Mouse (Mus musculus): ENCODE results near the gene Celf2. TPM values are rescaled to one million over a fixed set of nuclear protein-coding genes. Genes with fewer than 3 reads are reported as not detected.

Gene Celf2
- polyA plus RNA-seq, 1 experiment from 2014 or later = 97.4 TPM

DNA sequence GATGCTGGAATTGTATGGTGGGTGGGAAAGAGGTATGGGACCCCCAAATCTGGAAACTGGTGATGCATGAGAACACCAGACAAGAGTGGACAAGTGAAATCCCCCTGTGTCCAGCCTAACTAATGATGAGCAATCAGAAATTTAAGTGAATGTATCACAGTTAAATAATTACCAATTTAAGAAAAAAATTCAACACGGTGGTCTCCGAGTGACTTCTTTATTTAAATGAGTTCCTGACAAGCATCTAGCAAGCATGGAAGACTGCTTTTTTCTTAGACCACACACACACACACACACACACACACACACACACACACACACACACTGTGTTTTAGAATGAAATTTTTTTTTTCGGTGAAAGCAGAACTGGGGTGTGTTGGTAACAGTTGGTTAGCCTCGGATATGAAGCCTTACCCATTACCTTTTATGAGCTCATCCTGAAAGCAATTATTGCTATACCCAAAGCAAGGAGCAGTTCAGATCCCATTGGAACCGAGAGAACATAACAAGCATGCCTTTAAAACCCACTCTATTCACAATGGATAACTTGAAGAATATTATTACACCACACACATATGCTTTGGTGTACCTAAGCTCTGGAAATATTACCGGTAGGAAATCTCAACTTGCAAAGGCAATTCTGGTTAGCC lies 627.0 kb downstream of the Celf2 start:
- Histone ChIP-seq H3K27ac (no peak overlapping the region), H3K4me3 (no peak overlapping the region), H3K4me2 (no peak overlapping the region), H3K9ac (no peak overlapping the region), H3K9me3 (no peaks in the 10 kb centered on the region), H3K4me1 (no peaks in the 10 kb centered on the region), H3K36me3 (no peaks in the 10 kb centered on the region), H3K27me3 (no peaks in the 10 kb centered on the region)
- ATAC-seq (ENCODE audit: borderline replicate concordance, extremely low read depth, low FRiP score, low TSS enrichment) = no peak
- 79% methylated on average over 6 of the region's 6 CpGs for WGBS

DNA sequence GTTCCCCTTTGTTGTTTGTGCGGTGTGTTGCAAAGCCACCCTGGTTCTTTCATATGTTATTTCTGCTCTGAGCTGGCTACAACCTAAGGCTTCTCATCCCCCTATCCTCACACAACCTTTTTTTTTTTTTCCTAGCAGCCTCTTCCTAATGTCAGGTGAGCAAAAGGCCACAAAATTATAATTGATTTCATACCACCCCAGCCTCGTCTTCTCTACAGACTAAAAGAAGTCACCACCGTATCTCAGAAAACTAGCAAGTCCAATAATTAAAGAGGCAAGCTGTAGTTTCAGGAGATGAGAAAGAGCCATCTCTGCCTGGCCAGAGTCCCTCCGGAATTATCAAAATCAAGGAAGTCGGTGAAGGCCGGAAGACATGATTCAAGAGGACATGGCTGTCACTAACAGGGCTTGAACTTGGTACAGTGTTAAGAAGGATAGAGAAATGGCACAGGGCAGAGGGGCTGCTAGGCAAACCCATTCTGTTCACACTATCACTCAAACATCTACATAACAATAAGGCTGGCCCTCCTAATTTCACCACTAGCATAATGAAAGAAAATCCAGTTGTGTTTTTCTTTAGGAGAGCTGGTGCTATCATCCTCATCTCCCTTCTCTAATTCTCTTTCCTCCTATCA lies 628.3 kb downstream of the Celf2 start:
- ATAC-seq (ENCODE audit: borderline replicate concordance, extremely low read depth, low FRiP score, low TSS enrichment) = no peak

DNA sequence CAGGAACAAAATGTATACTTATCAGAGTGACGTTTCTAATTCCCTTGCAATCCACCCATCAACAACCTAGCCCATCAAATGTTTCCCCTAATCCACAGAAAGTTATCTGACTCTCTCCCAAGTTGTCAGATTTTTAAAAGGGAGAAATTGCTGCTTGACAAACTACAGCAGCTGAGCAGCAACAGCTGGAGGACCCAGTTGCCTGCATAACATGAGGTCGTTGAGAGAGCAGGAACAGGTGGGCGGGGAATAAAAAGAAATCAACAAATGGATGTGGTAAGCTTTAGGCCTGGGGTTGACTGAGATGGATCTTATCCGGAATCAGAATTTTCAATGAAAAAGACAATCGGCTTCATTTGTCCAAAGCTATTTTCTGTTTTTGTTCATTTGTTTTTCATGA lies 632.3 kb downstream of the Celf2 start:
- Histone ChIP-seq H3K36me3 (no peaks in the 10 kb centered on the region), H3K27ac (no peak overlapping the region), H3K27me3 (peaks cover 4% of the 10 kb centered on the region; the same call in 1 of the 2 replicates), H3K9ac (no peak overlapping the region), H3K4me2 (no peak overlapping the region), H3K9me3 (no peaks in the 10 kb centered on the region), H3K4me1 (peaks cover 12% of the 10 kb centered on the region; the same call in 1 of the 2 replicates), H3K4me3 (no peak overlapping the region)
- 54% methylated on average over 5 of the region's 5 CpGs for WGBS
- no peak for ATAC-seq (ENCODE audit: borderline replicate concordance, extremely low read depth, low FRiP score, low TSS enrichment)

More for the DNA sequence above, 628.3 kb downstream of the Celf2 start:
- no peaks in the 10 kb centered on the region for H3K36me3 ChIP-seq
- WGBS = 87% methylated on average over 6 of the region's 6 CpGs
- no peaks in the 10 kb centered on the region for H3K27me3 ChIP-seq
- no peak overlapping the region for H3K27ac ChIP-seq
- no peak overlapping the region for H3K9ac ChIP-seq
- H3K9me3 ChIP-seq = no peaks in the 10 kb centered on the region
- no peak overlapping the region for H3K4me2 ChIP-seq
- peaks cover 8% of the 10 kb centered on the region; the same call in 1 of the 2 replicates for H3K4me1 ChIP-seq
- no peak overlapping the region for H3K4me3 ChIP-seq

DNA sequence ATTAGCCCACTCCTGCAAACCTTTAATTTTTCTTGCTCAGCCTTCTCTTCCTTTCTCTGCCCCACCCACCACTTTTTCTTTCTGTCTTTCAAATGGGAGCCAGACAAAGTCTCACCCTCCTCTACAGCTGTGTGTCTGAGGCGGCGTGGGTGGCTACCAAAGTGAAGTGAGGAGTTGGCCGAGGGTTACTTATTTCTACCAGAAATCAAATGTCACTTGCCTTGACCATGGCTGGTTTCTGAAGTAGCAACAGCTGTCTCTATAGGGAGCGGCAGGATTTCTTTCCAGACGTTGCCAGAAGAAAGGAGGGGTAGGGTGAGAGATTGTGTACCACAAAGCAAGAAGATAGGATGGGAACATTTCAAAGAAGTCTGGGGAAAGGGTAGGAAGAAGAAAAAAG lies 632.8 kb downstream of the Celf2 start:
- H3K27me3 ChIP-seq = peaks cover 4% of the 10 kb centered on the region; the same call in 1 of the 2 replicates
- ATAC-seq (ENCODE audit: borderline replicate concordance, extremely low read depth, low FRiP score, low TSS enrichment) = no peak
- no peaks in the 10 kb centered on the region for H3K36me3 ChIP-seq
- H3K27ac ChIP-seq = no peak overlapping the region
- H3K9me3 ChIP-seq = no peaks in the 10 kb centered on the region
- H3K4me2 ChIP-seq = no peak overlapping the region
- peaks cover 14% of the 10 kb centered on the region; the same call in 1 of the 2 replicates for H3K4me1 ChIP-seq
- H3K4me3 ChIP-seq = no peak overlapping the region
- no peak overlapping the region for H3K9ac ChIP-seq
- WGBS = 45% methylated on average over 5 of the region's 5 CpGs

DNA sequence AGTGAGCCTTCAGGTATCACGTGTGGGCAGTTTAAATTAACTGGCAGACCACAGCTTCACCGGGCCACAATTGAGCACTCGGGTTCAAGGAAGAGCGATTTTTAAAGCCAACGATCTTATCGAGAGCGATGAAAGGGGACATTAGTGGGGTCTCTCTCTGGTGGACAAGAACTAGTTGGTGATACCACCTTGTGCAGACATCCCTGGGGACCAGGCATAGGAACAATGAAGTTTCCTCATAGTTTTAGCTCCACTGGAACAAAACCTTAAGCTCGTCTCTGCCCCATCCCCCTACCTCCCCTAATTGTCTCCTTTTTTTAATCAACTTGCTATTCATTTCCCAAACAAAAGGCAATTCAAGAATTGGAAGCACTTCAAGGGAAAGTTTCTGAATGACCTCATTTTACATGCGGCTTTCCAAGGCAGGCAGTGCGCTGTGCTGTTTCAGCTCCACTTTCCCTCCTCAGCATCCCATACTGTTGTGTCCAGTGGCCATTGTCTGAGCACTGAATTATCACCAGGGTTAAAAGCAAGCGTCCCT lies 634.2 kb downstream of the Celf2 start:
- Histone ChIP-seq H3K9ac (no peak overlapping the region), H3K36me3 (no peaks in the 10 kb centered on the region), H3K4me1 (peaks cover 20% of the 10 kb centered on the region; the same call in 1 of the 2 replicates), H3K9me3 (no peaks in the 10 kb centered on the region), H3K27ac (no peak overlapping the region), H3K4me2 (no peak overlapping the region), H3K4me3 (no peak overlapping the region), H3K27me3 (peaks cover 4% of the 10 kb centered on the region; the same call in 1 of the 2 replicates)
- 40% methylated on average over 11 of the region's 11 CpGs for WGBS
- no peak for ATAC-seq (ENCODE audit: borderline replicate concordance, extremely low read depth, low FRiP score, low TSS enrichment)

DNA sequence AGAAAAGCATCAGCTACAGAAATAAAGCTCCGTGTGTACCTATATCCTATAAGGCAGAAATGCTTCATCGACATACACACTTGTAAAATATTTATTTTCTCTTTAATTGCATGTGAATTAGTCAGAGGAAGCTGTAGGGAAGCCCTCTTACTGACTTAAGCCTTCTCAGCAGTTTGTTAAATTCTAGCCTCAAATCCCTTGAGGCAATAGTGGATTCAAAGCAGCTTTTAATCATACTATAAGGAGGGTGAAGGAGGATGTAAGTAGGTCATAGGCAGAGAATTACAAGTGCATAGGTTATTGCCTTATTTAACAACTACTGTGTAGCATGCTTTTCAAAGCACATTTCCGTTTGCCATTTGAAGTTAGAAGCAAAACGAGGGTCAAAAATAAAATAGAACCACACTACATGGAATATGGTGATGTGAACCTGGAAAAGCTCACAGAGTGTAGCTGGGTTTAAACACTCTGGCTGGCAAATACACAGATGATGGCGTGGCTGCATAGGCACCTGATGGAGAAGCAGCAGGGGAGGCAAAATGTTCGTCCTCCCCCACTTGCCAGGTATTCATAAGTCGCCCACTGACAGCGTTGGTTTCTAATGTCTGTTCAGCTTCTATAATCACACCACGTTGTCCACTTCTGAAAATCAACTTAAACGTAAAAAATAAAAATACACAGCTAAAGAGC lies 635.0 kb downstream of the Celf2 start:
- Histone ChIP-seq H3K4me2 (no peak overlapping the region), H3K9ac (no peak overlapping the region), H3K4me3 (no peak overlapping the region), H3K27me3 (peaks cover 4% of the 10 kb centered on the region; the same call in 1 of the 2 replicates), H3K4me1 (peaks cover 22% of the 10 kb centered on the region; the same call in 1 of the 2 replicates), H3K9me3 (no peaks in the 10 kb centered on the region), H3K36me3 (no peaks in the 10 kb centered on the region), H3K27ac (no peak overlapping the region)
- no peak for ATAC-seq (ENCODE audit: borderline replicate concordance, extremely low read depth, low FRiP score, low TSS enrichment)
- 66% methylated on average over 10 of the region's 10 CpGs for WGBS

DNA sequence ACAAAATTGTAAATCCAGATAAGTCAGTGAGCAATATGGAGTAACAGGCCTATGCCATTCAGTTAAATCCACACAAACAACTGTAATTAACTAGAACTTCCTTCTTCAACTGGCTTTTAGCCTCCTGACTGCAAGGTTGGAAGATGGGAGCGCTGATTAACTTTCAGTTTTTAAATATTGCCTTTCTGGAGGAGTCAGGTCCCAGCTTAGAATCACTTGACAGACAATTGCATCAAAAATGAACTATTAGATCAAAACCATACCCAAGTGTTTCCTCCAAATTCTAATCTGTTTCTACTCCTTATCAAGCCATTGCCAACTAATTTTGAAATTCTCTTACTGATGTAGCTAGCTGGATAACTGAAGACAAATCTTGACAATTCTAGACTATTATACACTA lies 635.7 kb downstream of the Celf2 start:
- WGBS = 78% methylated on average over 1 of the region's 1 CpGs
- Histone ChIP-seq H3K9me3 (no peaks in the 10 kb centered on the region), H3K27ac (no peak overlapping the region), H3K4me1 (peaks cover 22% of the 10 kb centered on the region; the same call in 1 of the 2 replicates), H3K4me2 (no peak overlapping the region), H3K9ac (no peak overlapping the region), H3K27me3 (peaks cover 4% of the 10 kb centered on the region; the same call in 1 of the 2 replicates), H3K36me3 (no peaks in the 10 kb centered on the region), H3K4me3 (no peak overlapping the region)
- no peak for ATAC-seq (ENCODE audit: borderline replicate concordance, extremely low read depth, low FRiP score, low TSS enrichment)

DNA sequence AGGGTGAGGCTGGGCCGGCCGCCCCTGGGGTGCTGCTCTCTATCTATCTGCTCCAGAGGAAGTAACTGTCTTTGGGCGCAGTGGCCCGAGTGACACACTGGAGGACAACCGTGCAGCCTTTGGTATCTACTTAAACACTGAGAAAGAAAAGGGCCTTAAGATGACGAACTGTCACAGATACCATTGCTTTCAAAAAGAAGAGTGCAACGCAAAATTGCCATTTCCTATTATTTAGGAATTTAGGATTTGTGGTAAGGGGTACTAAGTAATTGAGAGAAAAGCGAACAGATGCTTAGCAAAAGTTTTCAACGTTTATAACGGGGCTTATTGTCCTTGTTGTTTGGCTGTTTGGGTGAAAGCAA lies 636.5 kb downstream of the Celf2 start:
- Histone ChIP-seq H3K9ac (peak overlapping the region; percentile 67), H3K9me3 (no peaks in the 10 kb centered on the region), H3K4me1 (peaks cover 22% of the 10 kb centered on the region; the same call in 1 of the 2 replicates), H3K4me3 (peak overlapping the region; percentile 84), H3K36me3 (no peaks in the 10 kb centered on the region), H3K4me2 (peak overlapping the region; percentile 96), H3K27me3 (peaks cover 4% of the 10 kb centered on the region; the same call in 1 of the 2 replicates), H3K27ac (peak overlapping the region; percentile 41; the same call in 1 of the 2 replicates)
- 16% methylated on average over 10 of the region's 10 CpGs for WGBS
- ATAC-seq (ENCODE audit: borderline replicate concordance, extremely low read depth, low FRiP score, low TSS enrichment) = no peak

DNA sequence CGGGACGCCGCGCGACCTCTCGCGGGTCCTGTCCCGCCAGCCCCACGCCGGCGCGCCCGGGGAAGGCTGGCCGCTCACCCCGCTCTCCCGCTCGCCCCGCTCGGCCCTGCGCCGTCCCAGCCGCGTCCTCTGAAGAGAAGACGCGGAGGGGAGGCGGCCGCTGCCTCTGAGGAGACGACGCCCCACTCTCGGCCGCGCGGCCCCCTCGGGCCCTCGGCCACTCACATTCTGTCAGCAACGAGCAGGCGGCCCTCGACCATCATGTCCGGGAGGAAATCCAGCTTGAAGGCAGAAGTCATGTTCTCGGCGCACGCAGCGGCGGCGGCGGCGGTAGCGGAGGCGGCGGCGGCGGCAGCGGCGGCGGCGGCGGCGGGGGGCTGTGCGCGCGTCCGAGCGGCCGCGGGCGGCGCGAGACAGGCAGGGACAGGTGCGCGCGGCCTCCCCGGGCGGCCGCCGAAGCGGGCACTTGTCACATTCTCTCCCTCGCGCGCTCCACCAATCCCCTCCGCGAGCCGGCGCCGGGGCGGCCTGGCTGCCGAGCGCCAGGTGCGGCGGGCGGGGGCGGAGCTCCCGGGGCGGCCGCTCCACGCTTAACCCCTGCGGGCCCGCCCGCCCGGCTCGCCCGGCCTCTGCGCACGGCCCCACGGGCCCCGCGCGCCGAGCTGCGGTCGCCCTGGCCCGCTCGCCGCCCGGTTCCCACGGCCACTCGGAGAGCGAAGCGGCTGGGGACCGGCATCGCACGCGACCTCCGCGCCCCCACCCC lies 637.1 kb downstream of the Celf2 start:
- H3K27ac ChIP-seq = peak overlapping the region; percentile 89
- H3K9ac ChIP-seq = peak overlapping the region; percentile 67
- peak; percentile 90 for ATAC-seq (ENCODE audit: borderline replicate concordance, extremely low read depth, low FRiP score, low TSS enrichment)
- H3K9me3 ChIP-seq = no peaks in the 10 kb centered on the region
- H3K27me3 ChIP-seq = peaks cover 4% of the 10 kb centered on the region; the same call in 1 of the 2 replicates
- no peaks in the 10 kb centered on the region for H3K36me3 ChIP-seq
- under 1% methylated on average over 86 of the region's 124 CpGs for WGBS
- peaks cover 22% of the 10 kb centered on the region; the same call in 1 of the 2 replicates for H3K4me1 ChIP-seq
- peak overlapping the region; percentile 96 for H3K4me2 ChIP-seq
- peak overlapping the region; percentile 84 for H3K4me3 ChIP-seq

DNA sequence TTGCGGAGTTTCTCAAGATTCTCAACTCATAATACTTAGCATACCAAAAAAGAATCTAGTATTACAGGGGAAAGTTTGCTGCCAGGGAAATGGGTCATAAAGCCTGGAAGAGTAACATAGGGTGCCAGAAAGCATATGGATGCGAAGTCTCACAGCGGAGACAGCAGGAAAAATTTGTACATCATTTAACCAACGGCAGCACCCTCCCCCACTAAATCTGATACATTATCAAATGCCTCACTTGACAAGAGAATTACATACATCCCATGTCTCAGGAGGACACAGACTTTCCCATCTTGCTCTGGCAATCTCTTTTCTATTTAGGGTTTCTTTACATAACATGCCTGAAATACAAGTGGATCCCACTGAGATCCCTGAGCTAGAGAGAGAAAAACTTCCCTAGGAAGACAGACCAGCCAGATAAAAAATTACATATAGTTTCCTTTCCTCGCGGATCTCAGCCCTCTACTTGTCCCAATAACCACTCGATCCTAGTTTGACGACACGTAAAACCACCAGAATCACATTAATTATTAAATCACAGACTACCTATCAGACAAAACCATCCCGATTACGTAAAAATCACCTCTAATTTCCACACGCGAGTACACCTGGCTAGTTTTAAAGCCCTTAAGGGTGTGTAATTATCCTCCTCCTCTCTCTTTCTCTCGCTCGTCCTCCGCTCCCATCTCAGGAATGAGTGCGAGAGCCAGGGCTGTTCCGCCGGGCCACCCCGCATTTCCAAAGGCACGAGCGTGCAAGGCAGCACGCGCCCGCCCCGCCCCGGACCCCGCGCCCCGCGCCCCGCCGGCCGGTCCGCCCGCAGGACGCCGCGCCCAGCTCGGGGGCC lies 637.9 kb downstream of the Celf2 start:
- no peak; the same call in 1 of the 2 replicates for ATAC-seq (ENCODE audit: borderline replicate concordance, extremely low read depth, low FRiP score, low TSS enrichment)
- peaks cover 18% of the 10 kb centered on the region; the same call in 1 of the 2 replicates for H3K4me1 ChIP-seq
- H3K4me3 ChIP-seq = peak overlapping the region; percentile 84
- no peaks in the 10 kb centered on the region for H3K36me3 ChIP-seq
- H3K9ac ChIP-seq = peak overlapping the region; percentile 67
- H3K27ac ChIP-seq = peak overlapping the region; percentile 89
- H3K4me2 ChIP-seq = peak overlapping the region; percentile 96
- H3K27me3 ChIP-seq = peaks cover 4% of the 10 kb centered on the region; the same call in 1 of the 2 replicates
- WGBS = 4% methylated on average over 40 of the region's 40 CpGs
- H3K9me3 ChIP-seq = no peaks in the 10 kb centered on the region
